Mouse (Mus musculus) retina, adult 2 months (tissue): ENCODE data around the gene Sirpb1a.
"Not testable (repeated sequence)": the region's sequence is repeated elsewhere in the genome, so short reads cannot be mapped to it uniquely, and the experiment has no call there.

Experiments
- DNase-seq: peaks from one replicate; pipeline ENCODE4 v3.0.0-alpha.2; 2012; ENCODE audit warnings: low read depth, low spot score

Sirpb1a gene

DNA sequence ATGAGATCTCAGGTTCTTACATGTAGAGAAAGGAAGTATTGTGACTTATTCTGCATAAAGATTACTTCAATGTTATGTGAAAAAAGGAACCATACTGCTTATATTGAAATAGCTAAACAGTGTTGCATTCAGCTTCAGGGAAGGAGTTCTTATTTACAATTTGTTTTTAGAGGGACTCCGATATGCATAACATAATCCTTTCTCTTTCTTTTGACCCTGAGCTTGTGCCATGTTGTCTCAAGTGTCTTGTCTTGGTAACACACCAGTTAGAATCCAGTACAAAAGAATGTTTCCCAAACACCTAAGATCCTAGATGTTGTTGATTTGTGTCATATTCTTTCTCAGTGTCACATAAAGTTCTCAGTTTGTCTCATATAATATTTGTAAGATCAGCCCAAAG lies at the start of gene Sirpb1a:
Gene Sirpb1a, minus strand, starts transcription at position 74 of the 400 bp plus-strand sequence.
- not testable (repeated sequence) for DNase-seq

DNA sequence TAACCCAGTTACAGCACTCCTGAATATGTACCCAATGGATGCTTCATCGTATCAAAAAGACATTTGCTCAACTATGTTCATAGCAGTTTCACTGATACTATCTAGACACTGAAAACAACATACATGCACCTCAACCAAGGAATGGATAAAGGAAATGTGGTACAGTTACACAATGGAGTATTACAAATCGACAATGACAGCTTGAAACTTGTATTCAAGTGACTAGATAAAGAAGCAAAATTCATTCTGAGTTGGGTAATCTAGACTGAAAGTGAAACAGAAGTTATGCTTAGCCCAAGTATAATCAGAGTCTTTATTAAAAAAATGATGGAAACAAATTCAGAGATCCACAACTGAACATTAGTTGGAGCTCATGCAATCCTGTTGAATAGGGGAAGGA lies 48.5 kb upstream of the Sirpb1a start:
- DNase-seq, result not testable (repeated sequence)

DNA sequence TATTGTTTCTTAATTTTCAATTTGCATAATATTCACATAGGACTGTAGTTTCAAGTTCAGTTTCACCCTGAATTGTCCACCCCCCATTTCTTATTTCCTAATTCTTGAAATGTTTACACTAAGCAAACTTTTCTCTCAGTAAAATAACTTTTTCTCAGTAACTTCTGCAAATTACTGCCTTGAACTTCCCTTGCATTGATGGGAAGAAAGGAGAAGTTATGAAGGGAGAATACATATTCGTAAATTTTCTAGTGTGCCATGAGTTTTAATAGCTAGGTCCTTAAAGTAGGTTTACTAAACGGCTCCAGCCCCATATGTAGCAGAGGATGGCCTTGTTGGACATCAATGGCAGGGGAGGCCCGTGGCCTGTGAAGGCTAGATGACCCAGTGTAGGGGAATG lies 43.8 kb upstream of the Sirpb1a start:
- DNase-seq, result not testable (repeated sequence)

DNA sequence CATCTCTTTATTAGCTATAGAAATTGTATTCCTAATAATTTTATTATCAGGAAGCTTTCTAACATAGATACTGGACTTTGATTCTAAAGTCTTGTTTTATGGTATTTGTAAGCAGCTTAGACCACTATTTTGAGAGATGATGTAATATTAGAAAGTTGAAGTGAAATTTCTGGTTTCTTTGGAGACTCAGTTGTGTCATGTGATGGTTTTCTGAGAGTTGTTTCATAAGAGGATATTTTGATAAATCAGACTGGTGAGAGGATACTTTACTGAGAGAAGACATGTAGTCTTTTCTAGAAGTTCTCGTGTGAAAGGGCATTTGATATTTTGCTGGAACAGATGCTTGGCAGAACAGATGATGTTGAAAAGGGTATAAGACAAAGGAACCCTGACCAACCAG lies 17.6 kb upstream of the Sirpb1a start:
- DNase-seq, result not testable (repeated sequence)

DNA sequence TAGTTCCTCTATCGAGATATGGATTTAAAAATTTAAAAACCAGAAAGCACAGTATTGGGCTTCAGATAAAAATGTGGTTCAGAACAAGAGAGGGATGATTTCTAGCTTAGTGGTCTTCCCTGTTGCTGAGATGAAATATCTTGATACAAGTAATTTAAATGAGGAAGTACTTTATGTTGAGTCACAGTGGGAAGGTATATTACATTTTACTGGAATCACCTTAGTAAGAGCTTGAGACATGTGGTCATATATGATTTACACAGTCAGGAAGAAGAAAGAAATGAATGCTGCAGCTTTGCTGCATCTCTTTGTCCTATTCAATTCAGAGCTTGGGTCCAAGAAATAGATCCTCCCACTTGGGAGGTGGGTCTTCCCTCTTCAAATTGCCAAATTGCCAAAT lies 13.5 kb upstream of the Sirpb1a start:
- not testable (repeated sequence) for DNase-seq

DNA sequence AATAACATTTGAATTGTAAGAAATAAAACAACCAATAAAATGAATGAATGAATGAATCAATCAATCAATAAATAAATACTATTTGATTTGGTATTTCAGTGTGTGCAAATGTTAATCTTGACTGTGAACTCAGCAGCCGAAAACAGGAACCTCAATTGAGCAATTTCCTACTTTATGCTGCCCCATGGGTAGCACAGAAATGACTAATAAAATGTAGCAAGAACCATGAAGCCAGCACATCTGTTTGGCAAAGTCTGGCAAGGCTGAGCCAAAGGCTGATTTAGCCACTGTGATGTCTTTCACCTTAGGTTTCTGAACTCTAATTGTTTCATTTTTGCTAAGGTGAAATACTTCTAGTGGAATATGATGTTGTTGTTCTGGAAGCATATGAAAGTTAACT lies 1.6 kb upstream of the Sirpb1a start:
- no peak for DNase-seq

DNA sequence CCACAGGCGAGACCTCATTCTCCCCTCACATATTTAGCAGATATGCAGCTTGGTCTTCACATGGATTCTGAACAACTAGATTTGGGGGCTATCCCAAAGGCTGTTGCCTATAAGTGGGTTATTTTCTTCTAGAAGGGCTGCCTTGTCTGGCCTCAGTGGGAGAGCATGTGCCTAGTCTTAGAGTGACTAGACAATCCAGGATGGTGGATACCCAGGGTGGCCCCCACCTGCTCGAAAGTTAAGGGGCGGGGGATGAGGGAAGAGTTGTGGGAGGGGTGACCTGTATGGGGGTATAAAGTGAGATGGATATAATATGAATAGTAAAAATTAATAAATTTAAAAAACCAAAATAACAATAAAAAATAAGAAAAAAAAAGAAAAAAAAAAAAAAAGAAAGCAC lies 70.6 kb downstream of the Sirpb1a start:
- DNase-seq, result not testable (repeated sequence)

DNA sequence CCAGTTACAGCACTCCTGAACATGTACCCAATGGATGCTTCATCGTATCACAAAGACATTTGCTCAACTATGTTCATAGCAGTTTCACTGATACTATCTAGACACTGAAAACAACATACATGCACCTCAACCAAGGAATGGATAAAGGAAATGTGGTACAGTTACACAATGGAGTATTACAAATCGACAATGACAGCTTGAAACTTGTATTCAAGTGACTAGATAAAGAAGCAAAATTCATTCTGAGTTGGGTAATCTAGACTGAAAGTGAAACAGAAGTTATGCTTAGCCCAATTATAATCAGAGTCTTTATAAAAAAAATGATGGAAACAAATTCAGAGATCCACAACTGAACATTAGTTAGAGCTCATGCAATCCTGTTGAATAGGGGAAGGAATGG lies 76.0 kb downstream of the Sirpb1a start:
- DNase-seq, result not testable (repeated sequence)

DNA sequence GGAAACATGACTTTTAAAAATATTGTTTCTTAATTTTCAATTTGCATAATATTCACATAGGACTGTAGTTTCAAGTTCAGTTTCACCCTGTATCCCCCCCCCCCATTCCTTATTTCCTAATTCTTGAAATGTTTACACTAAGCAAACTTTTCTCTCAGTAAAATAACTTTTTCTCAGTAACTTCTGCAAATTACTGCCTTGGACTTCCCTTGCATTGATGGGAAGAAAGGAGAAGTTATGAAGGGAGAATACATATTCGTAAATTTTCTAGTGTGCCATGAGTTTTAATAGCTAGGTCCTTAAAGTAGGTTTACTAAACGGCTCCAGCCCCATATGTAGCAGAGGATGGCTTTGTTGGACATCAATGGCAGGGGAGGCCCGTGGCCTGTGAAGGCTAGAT lies 80.7 kb downstream of the Sirpb1a start:
- not testable (repeated sequence) for DNase-seq

DNA sequence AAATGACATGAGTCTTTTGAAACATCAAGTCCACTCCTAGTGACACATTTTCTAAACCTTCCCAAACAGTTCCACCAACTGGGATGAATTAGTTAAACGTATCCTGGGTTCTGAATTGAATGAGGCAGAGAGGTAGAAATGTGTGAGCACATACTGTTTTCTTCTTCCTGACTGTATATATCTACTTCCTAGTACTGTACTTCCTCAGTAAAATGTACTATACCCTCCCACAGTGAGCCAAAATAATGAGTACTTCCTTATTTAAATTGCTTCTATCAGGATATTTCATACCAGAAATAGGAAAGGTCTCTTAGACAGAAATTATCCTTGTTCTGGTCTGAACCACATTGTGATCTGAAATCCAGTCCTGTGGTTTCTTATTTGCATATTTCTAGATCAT lies 86.0 kb downstream of the Sirpb1a start:
- no peak for DNase-seq

DNA sequence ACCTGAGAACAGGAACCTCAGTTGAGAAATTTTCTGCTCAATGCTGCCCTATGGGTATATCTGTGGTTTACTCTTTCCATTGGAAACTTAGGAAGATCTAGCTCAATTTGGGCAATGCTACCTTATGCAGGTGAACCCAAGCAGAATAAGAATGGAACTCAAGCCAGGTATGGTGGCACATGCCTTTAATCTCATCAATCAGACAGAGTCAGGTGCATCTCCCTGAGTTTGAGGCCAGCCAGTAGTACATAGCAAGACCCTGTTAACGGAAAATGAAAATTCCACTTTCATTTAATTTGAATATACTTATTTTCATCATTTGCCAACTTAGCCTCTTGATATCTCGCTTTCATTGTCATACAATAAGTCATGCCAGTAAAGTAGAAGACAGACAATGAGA lies 92.1 kb downstream of the Sirpb1a start:
- no peak for DNase-seq

DNA sequence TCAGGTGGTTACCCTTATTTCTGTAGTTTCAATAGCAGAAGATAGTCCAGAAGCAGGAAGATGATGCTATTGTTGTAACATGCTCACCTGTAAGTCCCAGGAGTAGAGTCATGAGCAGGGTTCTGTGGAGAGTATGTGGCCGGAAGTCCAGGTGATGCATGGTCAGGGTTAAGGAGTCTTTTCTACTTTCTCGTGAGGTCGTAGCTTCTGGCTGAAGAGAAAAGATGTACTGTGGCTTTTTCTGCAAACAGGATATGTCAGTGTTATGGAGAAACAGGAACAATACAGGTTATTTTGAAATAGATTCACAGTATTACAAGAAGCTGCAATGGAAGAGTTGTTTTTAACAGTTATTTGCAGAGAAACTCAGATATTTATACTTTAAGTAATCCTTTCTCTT lies 94.3 kb downstream of the Sirpb1a start, which contains the start of gene Gm9733:
Gene Gm9733, minus strand, starts transcription at position 240 of the 400 bp plus-strand sequence.
- DNase-seq, result no peak

DNA sequence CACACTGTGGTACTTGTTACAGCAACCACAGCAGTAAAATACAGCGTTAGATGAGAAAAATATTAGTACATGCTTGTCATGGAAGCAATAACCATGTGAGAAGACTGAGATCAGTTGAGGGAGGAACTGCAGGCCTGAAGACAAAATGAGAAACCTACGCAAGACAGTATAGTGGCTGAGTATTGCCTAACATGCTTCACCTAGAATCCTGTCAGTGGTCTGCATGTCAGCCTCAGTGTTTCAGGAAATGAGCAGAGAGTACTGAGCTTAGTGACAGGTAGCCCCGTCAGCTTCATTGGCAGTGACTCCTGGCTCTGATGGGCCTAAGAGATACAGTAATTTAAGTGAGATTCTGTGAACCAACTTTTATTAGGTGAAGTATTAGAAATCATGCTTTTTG lies 94.8 kb downstream of the Sirpb1a start:
- DNase-seq, result no peak

DNA sequence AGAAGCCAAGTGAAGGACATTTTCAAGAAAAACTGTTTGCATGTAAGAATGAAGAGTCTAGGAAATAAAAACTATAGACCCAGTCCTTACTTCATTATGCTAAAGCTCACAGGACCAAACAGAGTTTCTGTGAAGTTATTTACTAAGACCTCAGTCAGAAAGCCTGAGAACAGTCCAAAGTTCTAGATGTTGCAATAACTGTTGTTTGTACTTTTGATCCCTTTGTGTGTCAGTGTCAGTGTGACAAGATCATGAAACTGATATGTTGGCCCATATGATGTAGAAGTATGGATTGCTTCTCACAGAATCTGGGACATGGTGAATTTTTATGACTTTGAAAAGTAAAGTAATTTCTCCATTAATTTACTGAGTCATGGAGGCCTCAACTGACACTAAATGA lies 96.8 kb downstream of the Sirpb1a start:
- DNase-seq, result no peak
